13 mouse cellular contexts compared by ENCODE assay signal in the genomic region with DNA sequence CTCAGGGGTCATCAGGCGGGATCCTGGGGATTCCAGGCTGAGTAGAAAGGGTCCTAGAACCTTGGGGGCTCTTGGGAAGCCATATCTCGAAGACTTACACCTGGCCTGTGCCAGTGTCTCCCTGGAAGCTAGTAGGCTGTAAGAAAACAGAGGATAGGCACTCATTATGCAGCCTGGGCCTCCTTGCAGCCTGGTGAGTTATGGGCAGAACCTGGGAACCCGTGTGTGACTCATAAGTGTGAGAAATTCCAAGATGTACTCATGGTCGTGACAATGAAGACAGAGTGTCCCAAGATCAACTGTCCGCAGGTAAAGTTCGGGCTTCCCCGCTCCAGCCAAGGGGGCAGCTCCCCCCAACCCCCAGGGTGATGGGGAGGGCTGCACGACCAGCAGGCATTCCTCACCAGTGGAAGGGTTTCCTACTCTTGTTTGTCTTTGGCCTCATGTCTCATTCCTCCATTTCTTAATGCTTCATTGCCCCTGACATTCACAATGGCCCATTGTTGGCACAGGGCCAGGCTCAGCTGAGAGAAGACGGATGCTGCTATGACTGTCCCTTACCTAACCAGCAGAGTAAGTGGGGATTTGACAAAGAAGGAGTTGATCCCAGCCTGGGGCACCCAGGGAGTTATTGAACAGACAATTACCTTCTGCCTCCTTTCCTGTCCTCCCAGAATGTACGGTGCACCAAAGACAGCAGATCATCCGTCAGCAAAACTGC. TPM values are rescaled to one million over a fixed set of nuclear protein-coding genes. Genes with fewer than 3 reads are reported as not detected.
DNase-seq lines count a peak whose midpoint lies in the region; ATAC-seq and TF ChIP-seq lines count a peak whose summit lies in the region.
"Had no signal": no experiment of that assay in that cellular context is flagged by ENCODE, and none has a peak within 500 bp of the region (broad histone marks: within the 10 kb centered on the region; RNA-seq: fewer than 3 reads in every experiment).

No protein-coding gene starts in this region.

- TF ChIP-seq CTCF in hindbrain, postnatal 0 days (IDR thresholded peaks at IDR 0.05; ENCODE audit: low read depth) = no peak

- 64% methylated on average over 11 of the region's 11 CpGs for WGBS in neural tube, embryonic 11.5 days
- WGBS in neural tube, embryonic 15.5 days = 54% methylated on average over 11 of the region's 11 CpGs
- 51% methylated on average over 11 of the region's 11 CpGs for WGBS in hindbrain, postnatal 0 days
- 81% methylated on average over 11 of the region's 11 CpGs for WGBS in limb, embryonic 10.5 days

- H3K4me3 ChIP-seq in neural tube, embryonic 11.5 days (ENCODE audit: low read depth, low read length) = no peak overlapping the region
- H3K4me3 ChIP-seq in neural tube, embryonic 15.5 days (replicated peaks) = no peak overlapping the region
- H3K4me3 ChIP-seq in hindbrain, postnatal 0 days (ENCODE audit: low read length) = no peak overlapping the region
- no peak overlapping the region for H3K4me3 ChIP-seq in limb, embryonic 10.5 days
- H3K4me3 ChIP-seq: embryonic facial prominence, embryonic 12.5 days had no signal

- peaks cover 5% of the 10 kb centered on the region; the same call in 1 of the 2 replicates for H3K4me1 ChIP-seq in neural tube, embryonic 11.5 days (ENCODE audit: control insufficient read depth, insufficient read depth, low read length)
- peaks cover 7% of the 10 kb centered on the region; the same call in 1 of the 2 replicates for H3K4me1 ChIP-seq in neural tube, embryonic 15.5 days
- no peaks in the 10 kb centered on the region; the same call in 1 of the 2 replicates for H3K4me1 ChIP-seq in hindbrain, postnatal 0 days (ENCODE audit: insufficient read depth, low read length)
- H3K4me1 ChIP-seq in limb, embryonic 10.5 days = no peaks in the 10 kb centered on the region

- no peak overlapping the region for H3K4me2 ChIP-seq in neural tube, embryonic 11.5 days (ENCODE audit: low read depth)
- H3K4me2 ChIP-seq in neural tube, embryonic 15.5 days = no peak overlapping the region
- H3K4me2 ChIP-seq in hindbrain, postnatal 0 days (ENCODE audit: low read depth, low read length) = no peak overlapping the region
- H3K4me2 ChIP-seq: embryonic facial prominence, embryonic 12.5 days had no signal

- no peaks in the 10 kb centered on the region for H3K27me3 ChIP-seq in neural tube, embryonic 11.5 days (ENCODE audit: control insufficient read depth, insufficient read depth, low read length)
- no peaks in the 10 kb centered on the region for H3K27me3 ChIP-seq in neural tube, embryonic 15.5 days (replicated peaks)
- no peaks in the 10 kb centered on the region for H3K27me3 ChIP-seq in hindbrain, postnatal 0 days (ENCODE audit: insufficient read depth, low read length)
- no peaks in the 10 kb centered on the region for H3K27me3 ChIP-seq in limb, embryonic 10.5 days (ENCODE audit: low read depth, poor library complexity, severe bottlenecking)
- H3K27me3 ChIP-seq: embryonic facial prominence, embryonic 12.5 days had no signal

- DNase-seq in cerebellum, adult 8-10 months = peak; percentile 16
- DNase-seq in neural tube, embryonic 11.5 days (ENCODE audit: low spot score) = peak; percentile 64
- DNase-seq in hindbrain, postnatal 0 days (ENCODE audit: low spot score) = peak; percentile 61
- DNase-seq in retina, postnatal 7 days (ENCODE audit: low read depth, low spot score) = peak; percentile 34
- no peak for DNase-seq in liver
- DNase-seq in limb, embryonic 10.5 days (ENCODE audit: low spot score) = no peak

- no peak overlapping the region for H3K9ac ChIP-seq in neural tube, embryonic 11.5 days (ENCODE audit: low read length)
- H3K9ac ChIP-seq in neural tube, embryonic 15.5 days (replicated peaks) = no peak overlapping the region
- no peak overlapping the region for H3K9ac ChIP-seq in hindbrain, postnatal 0 days (replicated peaks; ENCODE audit: low read length)
- H3K9ac ChIP-seq: embryonic facial prominence, embryonic 12.5 days had no signal

- no peaks in the 10 kb centered on the region for H3K9me3 ChIP-seq in neural tube, embryonic 11.5 days (ENCODE audit: control insufficient read depth, low read length)
- H3K9me3 ChIP-seq in neural tube, embryonic 15.5 days (replicated peaks) = no peaks in the 10 kb centered on the region
- no peaks in the 10 kb centered on the region for H3K9me3 ChIP-seq in hindbrain, postnatal 0 days (ENCODE audit: low read length)
- H3K9me3 ChIP-seq in limb, embryonic 10.5 days (replicated peaks) = no peaks in the 10 kb centered on the region
- H3K9me3 ChIP-seq: embryonic facial prominence, embryonic 12.5 days had no signal

- H3K36me3 ChIP-seq in neural tube, embryonic 11.5 days (ENCODE audit: control insufficient read depth, insufficient read depth, low read length) = no peaks in the 10 kb centered on the region
- no peaks in the 10 kb centered on the region for H3K36me3 ChIP-seq in neural tube, embryonic 15.5 days
- H3K36me3 ChIP-seq in hindbrain, postnatal 0 days (ENCODE audit: insufficient read depth, low read length) = no peaks in the 10 kb centered on the region
- H3K36me3 ChIP-seq in limb, embryonic 10.5 days = no peaks in the 10 kb centered on the region
- H3K36me3 ChIP-seq: embryonic facial prominence, embryonic 12.5 days had no signal

- ATAC-seq in cerebellum, adult (ENCODE audit: insufficient number of reproducible peaks, low FRiP score, low TSS enrichment) = no peak
- no peak for ATAC-seq in neural tube, embryonic 11.5 days (ENCODE audit: insufficient read depth, low FRiP score, low TSS enrichment)
- ATAC-seq in neural tube, embryonic 15.5 days (ENCODE audit: low FRiP score) = no peak; the same call in 1 of the 2 replicates
- no peak for ATAC-seq in hindbrain, postnatal 0 days

- no peak overlapping the region for H3K27ac ChIP-seq in neural tube, embryonic 11.5 days (ENCODE audit: low read depth, low read length)
- no peak overlapping the region for H3K27ac ChIP-seq in neural tube, embryonic 15.5 days (replicated peaks)
- no peak overlapping the region for H3K27ac ChIP-seq in hindbrain, postnatal 0 days
- H3K27ac ChIP-seq in limb, embryonic 10.5 days = no peak overlapping the region
- H3K27ac ChIP-seq: embryonic facial prominence, embryonic 12.5 days had no signal

RNA-seq across cellular contexts. Expression of a gene that starts 21.4 kb away (rescaled TPM):
- not detected in 2 replicates for polyA plus RNA-seq in neural tube, embryonic 11.5 days (2014; fragmentation: Nextera tagmentation; extraction: Ambion mirVana)
- polyA plus RNA-seq in neural tube, embryonic 15.5 days (2015; fragmentation: Nextera tagmentation; extraction: Ambion mirVana) = 0.04 and 0.08 TPM in 2 replicates
- total RNA-seq in hindbrain, postnatal 0 days (2014; rRNA removed) = not detected in 2 replicates
- polyA plus RNA-seq in hindbrain, postnatal 0 days (2015; fragmentation: Nextera tagmentation; extraction: Ambion mirVana) = 0.03 TPM in 2 replicates
- polyA plus RNA-seq in limb, embryonic 10.5 days (2016; fragmentation: Nextera tagmentation; extraction: Ambion mirVana) = 0.01 TPM in 2 replicates
- polyA plus RNA-seq: limb, embryonic 11.5 days had no signal

RNA-seq across cellular contexts. Expression of a gene that starts 28.7 kb away (rescaled TPM):
- not detected in 2 replicates for polyA plus RNA-seq in neural tube, embryonic 11.5 days (2014; fragmentation: Nextera tagmentation; extraction: Ambion mirVana)
- 0.03 TPM in 1 of 2 replicates, not detected in the other for polyA plus RNA-seq in neural tube, embryonic 15.5 days (2015; fragmentation: Nextera tagmentation; extraction: Ambion mirVana)
- not detected in 2 replicates for total RNA-seq in hindbrain, postnatal 0 days (2014; rRNA removed)
- not detected in 2 replicates for polyA plus RNA-seq in hindbrain, postnatal 0 days (2015; fragmentation: Nextera tagmentation; extraction: Ambion mirVana)
- not detected in 2 replicates for polyA plus RNA-seq in limb, embryonic 10.5 days (2016; fragmentation: Nextera tagmentation; extraction: Ambion mirVana)
- total RNA-seq: granulocyte monocyte progenitor cell, adult 5-6 weeks had no signal
- polyA plus RNA-seq: embryonic facial prominence, embryonic 12.5 days; intestine, embryonic 14.5 days; limb, embryonic 11.5 days; neural tube, embryonic 14.5 days had no signal

Comparison
In these comparisons a context has a peak if more than half of its experiments do, and no peak if none do; other contexts are left out.
1. DNase-seq: peak in cerebellum, adult 8-10 months (single experiment), neural tube, embryonic 11.5 days (single experiment), hindbrain, postnatal 0 days (single experiment) and retina, postnatal 7 days (single experiment); none in liver (single experiment) and limb, embryonic 10.5 days (single experiment).